Mouse (Mus musculus) frontal cortex, adult 2 months (tissue): ENCODE data around the gene Pdyn. TPM values are rescaled to one million over a fixed set of nuclear protein-coding genes. Genes with fewer than 3 reads are reported as not detected.
A peak's percentile ranks its signal among the peaks of the same experiment; 100 is the strongest.

Source experiments
- DNase-seq, 2 experiments: peaks; one replicate each; pipeline ENCODE4 v3.0.0; 2022; ENCODE audit warnings: low spot score in 1 of 2; ENCODE audit errors: extremely low spot score in 1 of 2
- polyA plus RNA-seq: library from polyadenylated mRNA; depleted of rRNA; stranded (reverse); fragments of >200 nt; gene quantifications from 2 replicates; pipeline ENCODE4 v1.2.3, GENCODE M21; 2012; rRNA removed

Pdyn gene
- polyA plus RNA-seq = 10.3 and 12.7 TPM in 2 replicates

GRCm38 (mm10) chr2:129699484-129700158 lies at the start of gene Pdyn:
Pdyn (minus strand) TSS chr2:129699844.
- peak in 1 of 2 experiments; percentile 28 for DNase-seq

GRCm38 (mm10) chr2:129742016-129742415 lies 42.4 kb upstream of the Pdyn start:
- DNase-seq = peak in 1 of 2 experiments; percentile 33

- DNase-seq = peak in 1 of 2 experiments; percentile 62
These were observed 40.9 kb upstream of the Pdyn start for GRCm38 (mm10) chr2:129740515-129740914.

GRCm38 (mm10) chr2:129734031-129734430 lies 34.4 kb upstream of the Pdyn start:
- peak; percentile 21 to 59 for DNase-seq

- peak in 1 of 2 experiments; percentile 62 for DNase-seq
These were observed 30.0 kb upstream of the Pdyn start for GRCm38 (mm10) chr2:129729681-129730080.

- DNase-seq = no peak
These were observed 16.0 kb upstream of the Pdyn start for GRCm38 (mm10) chr2:129715671-129716070.

GRCm38 (mm10) chr2:129713026-129713544 lies 13.4 kb upstream of the Pdyn start:
- DNase-seq = no peak

- peak in 1 of 2 experiments; percentile 57 for DNase-seq
These were observed 3.6 kb downstream of the Pdyn start for GRCm38 (mm10) chr2:129696059-129696458.

- DNase-seq = no peak
These were observed 5.3 kb downstream of the Pdyn start for GRCm38 (mm10) chr2:129694303-129694702.

- DNase-seq = no peak
These were observed 7.0 kb downstream of the Pdyn start for GRCm38 (mm10) chr2:129692694-129693093.

GRCm38 (mm10) chr2:129689694-129690093 lies 9.9 kb downstream of the Pdyn start:
- DNase-seq = no peak

- DNase-seq = no peak
These were observed 11.5 kb downstream of the Pdyn start for GRCm38 (mm10) chr2:129688036-129688625.

GRCm38 (mm10) chr2:129686908-129687307 lies 12.7 kb downstream of the Pdyn start:
- no peak for DNase-seq

- DNase-seq = no peak
These were observed 15.6 kb downstream of the Pdyn start for GRCm38 (mm10) chr2:129684014-129684413.

GRCm38 (mm10) chr2:129680236-129680635 lies 19.4 kb downstream of the Pdyn start:
- no peak for DNase-seq

GRCm38 (mm10) chr2:129679066-129679465 lies 20.6 kb downstream of the Pdyn start:
- DNase-seq = no peak

GRCm38 (mm10) chr2:129677664-129678063 lies 22.0 kb downstream of the Pdyn start:
- no peak for DNase-seq

- DNase-seq = peak; percentile 33 to 93
These were observed 24.6 kb downstream of the Pdyn start for GRCm38 (mm10) chr2:129674935-129675634.

- no peak for DNase-seq
These were observed 27.7 kb downstream of the Pdyn start for GRCm38 (mm10) chr2:129671911-129672310.

- DNase-seq = no peak
These were observed 37.2 kb downstream of the Pdyn start for GRCm38 (mm10) chr2:129662484-129662883.

- DNase-seq = peak in 1 of 2 experiments; percentile 25
These were observed 39.6 kb downstream of the Pdyn start for GRCm38 (mm10) chr2:129660020-129660419.
